Mouse (Mus musculus): ENCODE measurements at regions not wholly inside any gene's neighbourhood (a gene's known extent, or its start where the extent isn't known, plus 50 kb on each side); places are given as distances from the start of the nearest gene placed in this dataset.

GRCm38 (mm10) chr4:58605941-58606340 is 52.2 kb upstream of the Lpar1 start:
- H3K36me3 ChIP-seq (ENCODE audit: poor library complexity, severe bottlenecking), result no peaks in the 10 kb centered on the region
- H3K27me3 ChIP-seq, result no peaks in the 10 kb centered on the region
- H3K4me3 ChIP-seq, result no peak overlapping the region
- H3K9me3 ChIP-seq (replicated peaks), result no peaks in the 10 kb centered on the region; the same call in 1 of the 2 replicates
- 91% methylated on average over 3 of the region's 3 CpGs for WGBS
- no peaks in the 10 kb centered on the region for H3K4me1 ChIP-seq
- no peak overlapping the region for H3K4me2 ChIP-seq
- no peak overlapping the region for H3K9ac ChIP-seq
- H3K27ac ChIP-seq, result no peak overlapping the region
- ATAC-seq, result no peak

All from forebrain, embryonic 13.5 days (tissue).